Mouse (Mus musculus) kidney, embryonic 15.5 days (tissue): Measurements from ENCODE around the gene 1700067K01Rik. TPM values are rescaled to one million over a fixed set of nuclear protein-coding genes. Genes with fewer than 3 reads are reported as not detected.
A peak's percentile ranks its signal among the peaks of the same experiment; 100 is the strongest.
"Not testable (repeated sequence)": the region's sequence is repeated elsewhere in the genome, so short reads cannot be mapped to it uniquely, and the experiment has no call there.

ENCODE experiments used
- ATAC-seq: fragments of 200-750 bp; cut with Nextera tagmentation; replicated peaks from 2 replicates; pipeline ENCODE4 v1.8.0; 2017; ENCODE audit warnings: moderate TSS enrichment; ENCODE audit not compliant: low FRiP score
- H3K27ac ChIP-seq: fragments of 300-500 bp; sonication (generic); 2 replicates; pipeline ENCODE4 v1.5.1; 2015; ENCODE audit warnings: mild to moderate bottlenecking, inconsistent platforms
- H3K27me3 ChIP-seq: fragments of 300-500 bp; sonication (generic); 2 replicates; pipeline ENCODE4 v1.6.1; 2015; ENCODE audit warnings: inconsistent platforms
- H3K36me3 ChIP-seq: fragments of 300-500 bp; sonication (generic); 2 replicates; pipeline ENCODE4 v1.6.1; 2015; ENCODE audit warnings: inconsistent platforms
- H3K4me1 ChIP-seq: fragments of 300-500 bp; sonication (generic); 2 replicates; pipeline ENCODE4 v1.6.1; 2015; ENCODE audit warnings: inconsistent platforms
- H3K4me2 ChIP-seq: fragments of 300-500 bp; sonication (generic); 2 replicates; pipeline ENCODE4 v1.6.1; 2015; ENCODE audit warnings: moderate library complexity, mild to moderate bottlenecking, inconsistent platforms
- H3K4me3 ChIP-seq: fragments of 300-500 bp; sonication (generic); replicated peaks from 2 replicates; pipeline ENCODE4 v1.5.1; 2015; ENCODE audit warnings: mild to moderate bottlenecking, inconsistent platforms
- H3K9ac ChIP-seq: fragments of 300-500 bp; sonication (generic); 2 replicates; pipeline ENCODE4 v1.6.1; 2015; ENCODE audit warnings: mild to moderate bottlenecking, inconsistent platforms
- H3K9me3 ChIP-seq: fragments of 300-500 bp; sonication (generic); replicated peaks from 2 replicates; pipeline ENCODE4 v1.6.1; 2016; ENCODE audit warnings: inconsistent platforms
- WGBS: fragments of 180-500 bp; shearing (Covaris S2); methylation state at CpG from one replicate; pipeline ENCODE4 v1.1.7; 2015; ENCODE audit warnings: mixed read lengths; 5-methylcytosine and 5-hydroxymethylcytosine counted together
- polyA plus RNA-seq: library from polyadenylated mRNA; unstranded; fragments of >200 nt; fragmentation: Nextera tagmentation; extraction: Ambion mirVana; gene quantifications from 2 replicates; pipeline ENCODE4 v1.2.1, GENCODE M21; 2015

1700067K01Rik gene
- polyA plus RNA-seq, 1 experiment from 2014 or later = 1.3 TPM

DNA sequence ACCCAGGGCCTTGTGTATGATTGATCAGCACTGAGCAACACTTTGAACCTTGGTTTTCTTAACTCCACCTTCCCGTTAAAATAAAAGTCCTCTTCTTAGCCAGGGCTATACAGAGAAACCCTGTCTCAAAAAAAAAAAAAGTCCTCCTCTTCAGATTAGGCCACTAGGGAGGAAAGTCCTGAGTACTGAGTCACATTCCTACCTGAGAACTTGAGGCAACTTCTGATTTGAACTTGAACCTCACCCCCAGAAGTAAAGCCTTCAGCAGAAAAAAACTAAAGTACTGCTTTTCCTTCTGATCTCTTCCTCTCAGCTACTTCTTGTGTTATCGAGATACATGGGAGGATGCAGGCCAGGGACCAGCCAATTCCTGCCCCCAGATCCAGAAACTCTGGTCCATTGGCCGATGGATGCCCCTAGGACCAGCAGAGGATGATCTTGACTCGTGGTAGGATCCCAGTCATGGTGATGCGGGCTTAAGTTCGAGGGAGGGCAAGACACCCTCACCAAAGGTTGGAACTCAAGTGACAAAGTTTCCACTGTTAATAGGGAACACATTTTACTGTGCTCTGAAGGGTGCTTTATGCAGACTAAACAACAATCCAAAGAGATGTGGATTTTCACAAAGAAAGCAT is 2.4 kb downstream of the 1700067K01Rik start:
- H3K4me3 ChIP-seq = peak overlapping the region; percentile 59
- ATAC-seq = no peak
- peaks cover 6% of the 10 kb centered on the region; the same call in 1 of the 2 replicates for H3K27me3 ChIP-seq
- 67% methylated on average over 6 of the region's 6 CpGs for WGBS
- H3K4me1 ChIP-seq = peaks cover 46% of the 10 kb centered on the region
- H3K9ac ChIP-seq = peak overlapping the region; percentile 63
- no peaks in the 10 kb centered on the region for H3K9me3 ChIP-seq
- H3K27ac ChIP-seq = peak overlapping the region; percentile 88
- H3K4me2 ChIP-seq = peak overlapping the region; percentile 93
- H3K36me3 ChIP-seq = peaks cover 36% of the 10 kb centered on the region

DNA sequence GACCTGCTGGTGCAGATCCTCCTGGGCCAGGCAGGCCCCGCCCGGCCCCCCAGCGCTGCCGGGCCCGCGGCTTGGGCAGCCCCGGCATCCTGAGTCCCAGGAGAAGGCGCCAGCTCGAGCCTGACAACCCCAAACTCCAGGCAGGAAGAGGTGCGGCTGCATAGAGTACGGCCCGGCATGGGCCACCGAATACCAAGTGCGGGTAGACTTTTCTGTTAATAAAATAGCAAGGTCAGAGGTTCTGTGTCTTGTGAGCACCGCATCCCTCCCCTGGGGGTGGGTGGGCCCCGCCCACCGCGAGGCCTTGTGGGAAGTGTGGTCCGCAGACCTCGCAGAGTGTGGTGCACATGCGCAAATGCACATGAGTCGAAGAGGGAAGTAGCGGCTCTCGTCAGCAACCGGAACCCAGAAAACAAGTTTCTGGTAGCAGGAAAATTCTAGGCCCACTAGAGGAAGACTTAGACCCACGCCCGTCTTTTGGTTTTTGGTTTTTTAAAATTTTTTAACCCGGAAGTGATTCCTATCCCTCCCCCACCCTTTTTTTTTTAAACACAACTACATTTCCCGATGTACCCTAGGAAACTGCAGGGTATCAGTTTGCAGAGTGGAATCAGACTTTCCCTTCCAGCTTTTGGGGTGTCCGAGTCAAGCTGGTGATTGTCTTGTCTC is 3.4 kb downstream of the 1700067K01Rik start:
- peak; percentile 79 for ATAC-seq
- no peaks in the 10 kb centered on the region for H3K9me3 ChIP-seq
- H3K27ac ChIP-seq = peak overlapping the region; percentile 88
- WGBS = under 1% methylated on average over 30 of the region's 30 CpGs
- H3K36me3 ChIP-seq = peaks cover 29% of the 10 kb centered on the region
- H3K9ac ChIP-seq = peak overlapping the region; percentile 63
- H3K4me2 ChIP-seq = peak overlapping the region; percentile 93
- H3K4me1 ChIP-seq = peaks cover 38% of the 10 kb centered on the region
- peaks cover 6% of the 10 kb centered on the region; the same call in 1 of the 2 replicates for H3K27me3 ChIP-seq
- peak overlapping the region; percentile 59 for H3K4me3 ChIP-seq

- ATAC-seq, H3K4me3 ChIP-seq, H3K9ac ChIP-seq, H3K4me2 ChIP-seq, H3K9me3 ChIP-seq: not testable (repeated sequence)
- H3K27me3 ChIP-seq = peaks cover 11% of the 10 kb centered on the region
- H3K4me1 ChIP-seq = peaks cover 41% of the 10 kb centered on the region
- H3K36me3 ChIP-seq = peaks cover 20% of the 10 kb centered on the region
- WGBS = 90% methylated on average over 7 of the region's 7 CpGs
- peak overlapping the region; percentile 88; the same call in 1 of the 2 replicates for H3K27ac ChIP-seq
Observed at GRCm38 (mm10) chr8:84005502-84005901, 4.2 kb downstream of the 1700067K01Rik start.

- Histone ChIP-seq H3K4me1 (peaks cover 47% of the 10 kb centered on the region), H3K27me3 (peaks cover 34% of the 10 kb centered on the region), H3K27ac (no peak overlapping the region), H3K4me2 (no peak overlapping the region), H3K36me3 (no peaks in the 10 kb centered on the region), H3K9ac (no peak overlapping the region), H3K9me3 (no peaks in the 10 kb centered on the region), H3K4me3 (no peak overlapping the region)
- WGBS = 32% methylated on average over 7 of the region's 7 CpGs
- ATAC-seq = no peak
Observed at GRCm38 (mm10) chr8:84008362-84008761, 7.1 kb downstream of the 1700067K01Rik start.

DNA sequence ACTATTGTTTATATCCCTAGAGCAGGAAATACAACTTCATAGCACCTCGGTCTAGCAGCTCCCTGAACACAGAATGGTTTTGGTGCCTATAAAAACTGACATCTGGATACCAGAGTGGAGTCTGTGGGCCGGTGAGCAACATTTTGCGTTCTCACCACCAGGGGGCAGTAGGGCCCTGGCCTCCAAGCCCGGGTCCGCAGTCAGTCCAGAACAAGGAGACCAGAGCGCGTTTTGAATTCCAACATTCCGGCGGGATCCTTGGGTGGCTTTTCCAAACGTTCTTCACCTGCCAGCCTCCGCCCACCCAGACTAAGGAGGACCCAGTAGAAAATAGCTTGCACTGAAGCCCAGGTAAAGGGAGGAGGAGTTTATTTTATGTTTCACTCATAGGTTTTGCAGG is 8.6 kb downstream of the 1700067K01Rik start:
- 1% methylated on average over 11 of the region's 11 CpGs for WGBS
- H3K27me3 ChIP-seq = peaks cover 36% of the 10 kb centered on the region

DNA sequence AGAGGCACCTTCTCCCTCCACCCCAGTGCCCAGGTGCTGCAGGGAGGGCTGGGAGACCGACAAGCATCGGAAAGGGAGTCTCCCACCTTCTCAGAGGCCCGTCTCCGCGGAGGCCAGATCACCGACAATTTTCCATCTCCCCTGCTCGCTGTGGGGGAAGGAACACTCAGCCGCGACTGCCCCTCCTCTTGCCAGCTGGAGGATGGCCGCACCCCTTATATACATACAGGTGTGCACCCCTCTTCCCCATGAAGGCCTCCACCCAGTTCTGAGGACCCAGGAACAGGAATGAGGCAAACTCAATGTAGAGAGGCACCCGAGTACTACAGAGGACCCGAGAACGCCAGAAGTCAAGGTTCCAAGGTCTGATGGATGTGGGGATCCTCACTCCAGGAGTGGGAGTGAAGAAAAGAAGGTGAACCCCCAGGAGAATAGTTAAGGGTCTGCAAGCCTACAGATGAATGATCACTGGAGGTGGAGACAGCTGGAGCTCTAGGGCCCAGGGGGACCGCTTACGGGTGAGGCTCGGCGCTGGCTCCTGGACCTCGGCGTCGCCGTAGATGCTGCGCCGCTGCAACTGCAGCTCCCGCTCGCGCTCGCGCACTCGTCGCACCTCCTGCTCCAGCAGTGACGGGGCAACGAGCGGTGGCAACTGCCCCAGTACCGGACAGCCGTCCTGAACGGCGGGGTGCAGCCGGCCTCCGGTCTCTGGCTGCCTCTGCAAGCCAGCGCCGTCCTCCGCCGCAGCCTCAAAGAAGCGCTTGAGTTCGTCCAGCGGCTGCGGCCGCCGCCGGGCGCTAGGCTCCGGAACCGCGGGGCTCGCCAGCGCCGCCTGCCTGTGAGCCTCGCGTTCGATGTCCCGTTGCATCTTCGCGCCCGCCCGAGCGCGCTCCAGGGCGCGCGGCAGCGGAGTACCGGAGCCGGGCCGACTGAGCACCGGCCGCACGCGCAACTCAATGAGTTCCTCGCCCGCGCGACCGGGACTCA is 9.6 kb downstream of the 1700067K01Rik start:
- 1% methylated on average over 83 of the region's 83 CpGs for WGBS
- Histone ChIP-seq H3K4me1 (peaks cover 32% of the 10 kb centered on the region), H3K4me2 (peak overlapping the region; percentile 95), H3K9ac (peak overlapping the region; percentile 51; the same call in 1 of the 2 replicates), H3K27me3 (peaks cover 36% of the 10 kb centered on the region), H3K9me3 (no peaks in the 10 kb centered on the region), H3K27ac (no peak overlapping the region), H3K36me3 (no peaks in the 10 kb centered on the region), H3K4me3 (peak overlapping the region; percentile 54)
- ATAC-seq = peak; percentile 41; the same call in 1 of the 2 replicates

More for the DNA sequence above, 8.6 kb downstream of the 1700067K01Rik start:
- no peak overlapping the region for H3K4me3 ChIP-seq
- no peak overlapping the region for H3K9ac ChIP-seq
- H3K9me3 ChIP-seq = no peaks in the 10 kb centered on the region
- H3K27ac ChIP-seq = no peak overlapping the region
- peak; percentile 7 for ATAC-seq
- peak overlapping the region; percentile 95 for H3K4me2 ChIP-seq
- H3K36me3 ChIP-seq = no peaks in the 10 kb centered on the region
- H3K4me1 ChIP-seq = peaks cover 35% of the 10 kb centered on the region

DNA sequence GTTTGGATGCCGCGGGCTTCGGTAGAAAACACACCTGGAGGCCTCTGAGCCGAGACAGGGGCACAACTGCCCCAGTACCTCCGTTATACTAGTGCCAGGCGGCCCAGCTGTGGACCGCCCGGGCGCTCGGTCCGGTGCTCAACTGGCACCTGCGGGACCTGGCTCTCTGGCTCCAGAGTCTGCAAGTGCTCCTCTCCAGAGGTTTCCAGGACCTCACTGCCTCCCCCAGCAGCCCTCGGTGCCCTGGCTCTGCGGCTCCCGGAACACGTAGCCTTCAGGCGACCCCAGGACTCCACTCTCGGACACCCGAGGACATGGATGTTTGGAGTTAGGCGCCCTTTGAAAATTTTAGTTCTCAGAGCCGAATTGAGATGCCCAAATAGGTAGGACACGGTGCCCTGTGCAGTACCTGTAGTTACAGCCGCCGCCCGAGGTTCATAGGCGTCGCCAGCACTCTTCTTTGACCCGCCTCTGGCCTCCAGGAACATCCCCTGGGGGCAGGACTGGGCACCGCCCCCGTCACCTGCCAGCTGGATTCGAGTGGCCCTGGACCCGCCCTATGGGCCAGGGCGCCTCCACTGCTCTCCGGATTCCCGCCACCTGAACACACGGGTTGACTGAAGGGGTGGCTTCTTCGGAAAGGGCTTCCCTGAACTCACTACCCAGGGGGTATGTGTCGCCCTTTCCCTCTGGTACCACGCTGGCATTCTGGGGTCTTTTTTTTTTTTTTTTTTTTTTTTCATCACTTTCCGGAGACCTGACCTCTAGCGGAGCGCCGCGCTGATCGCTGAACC is 10.6 kb downstream of the 1700067K01Rik start, which contains the start of gene 2210011C24Rik:
Gene 2210011C24Rik, minus strand, starts transcription at position 467 of the 794 bp plus-strand sequence.
- Histone ChIP-seq H3K4me1 (peaks cover 32% of the 10 kb centered on the region), H3K4me3 (peak within 1 kb of the TSS; percentile 54), H3K9ac (peak within 1 kb of the TSS; percentile 51), H3K9me3 (no peaks in the 10 kb centered on the region), H3K4me2 (peak within 1 kb of the TSS; percentile 95), H3K27me3 (peaks cover 36% of the 10 kb centered on the region), H3K36me3 (no peaks in the 10 kb centered on the region), H3K27ac (peak within 1 kb of the TSS; percentile 15; the same call in 1 of the 2 replicates)
- WGBS = under 1% methylated on average over 45 of the region's 45 CpGs
- peak; percentile 44 for ATAC-seq

- peak; percentile 44; the same call in 1 of the 2 replicates for ATAC-seq
- Histone ChIP-seq H3K27ac (peak overlapping the region; percentile 15; the same call in 1 of the 2 replicates), H3K36me3 (no peaks in the 10 kb centered on the region), H3K9ac (peak overlapping the region; percentile 31; the same call in 1 of the 2 replicates), H3K4me2 (peak overlapping the region; percentile 95), H3K27me3 (peaks cover 36% of the 10 kb centered on the region), H3K4me3 (peak overlapping the region; percentile 54), H3K4me1 (peaks cover 32% of the 10 kb centered on the region), H3K9me3 (no peaks in the 10 kb centered on the region)
- WGBS = 6% methylated on average over 35 of the region's 35 CpGs
Observed at GRCm38 (mm10) chr8:84012499-84013165, 11.3 kb downstream of the 1700067K01Rik start.

DNA sequence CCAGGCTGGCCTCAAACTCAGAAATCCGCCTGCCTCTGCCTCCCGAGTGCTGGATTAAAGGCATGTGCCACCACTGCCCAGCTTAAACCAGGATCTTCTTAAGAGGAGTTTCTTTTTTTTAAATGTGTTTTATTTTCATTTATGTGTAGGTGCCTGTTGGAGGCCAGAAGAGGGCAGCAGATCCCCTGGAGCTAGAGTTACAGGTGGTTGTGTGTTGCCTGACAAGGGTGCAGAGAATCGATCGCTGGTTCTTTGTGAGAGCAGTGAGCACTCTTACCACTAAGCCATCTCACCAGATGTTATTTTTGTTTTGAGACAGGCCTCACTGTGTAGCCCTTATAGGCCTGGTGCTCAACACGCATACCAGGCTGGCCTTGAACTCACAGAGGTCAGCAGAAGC is 14.5 kb downstream of the 1700067K01Rik start:
- peaks cover 33% of the 10 kb centered on the region for H3K27me3 ChIP-seq

DNA sequence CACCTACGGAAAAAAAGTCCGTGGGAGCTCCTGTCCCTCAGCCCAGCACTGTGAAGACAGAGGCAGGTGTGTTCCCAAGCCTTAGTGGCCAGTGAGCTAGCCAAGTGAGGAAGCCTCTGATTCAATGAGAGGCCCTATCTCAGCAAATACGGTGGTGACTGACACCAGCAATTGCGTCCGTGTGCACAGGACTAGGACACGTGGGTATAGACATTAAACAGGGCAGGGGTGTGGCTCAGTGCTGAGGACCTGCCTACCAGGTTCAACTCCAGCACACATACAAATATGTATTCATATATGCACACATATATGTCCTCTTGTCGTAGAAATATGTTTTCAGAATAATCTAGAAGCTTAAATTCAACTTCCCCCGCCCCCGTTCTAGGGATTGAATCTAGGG is 18.4 kb downstream of the 1700067K01Rik start:
- no peak overlapping the region for H3K4me3 ChIP-seq
- H3K9ac ChIP-seq = no peak overlapping the region
- 78% methylated on average over 9 of the region's 9 CpGs for WGBS
- H3K36me3 ChIP-seq = no peaks in the 10 kb centered on the region
- H3K4me2 ChIP-seq = no peak overlapping the region
- H3K27ac ChIP-seq = no peak overlapping the region
- peaks cover 48% of the 10 kb centered on the region for H3K4me1 ChIP-seq
- ATAC-seq = no peak
- H3K9me3 ChIP-seq = no peaks in the 10 kb centered on the region
- peaks cover 13% of the 10 kb centered on the region; the same call in 1 of the 2 replicates for H3K27me3 ChIP-seq

More for the DNA sequence above, 14.5 kb downstream of the 1700067K01Rik start:
- H3K4me1 ChIP-seq = peaks cover 32% of the 10 kb centered on the region
- ATAC-seq = no peak
- no peaks in the 10 kb centered on the region for H3K9me3 ChIP-seq
- H3K27ac ChIP-seq = no peak overlapping the region
- no peaks in the 10 kb centered on the region for H3K36me3 ChIP-seq
- no peak overlapping the region for H3K9ac ChIP-seq
- WGBS = 96% methylated on average over 5 of the region's 5 CpGs
- no peak overlapping the region for H3K4me2 ChIP-seq
- H3K4me3 ChIP-seq = no peak overlapping the region
